Comparison of ENCODE assay signal across 23 mouse cellular contexts in the genomic region with DNA sequence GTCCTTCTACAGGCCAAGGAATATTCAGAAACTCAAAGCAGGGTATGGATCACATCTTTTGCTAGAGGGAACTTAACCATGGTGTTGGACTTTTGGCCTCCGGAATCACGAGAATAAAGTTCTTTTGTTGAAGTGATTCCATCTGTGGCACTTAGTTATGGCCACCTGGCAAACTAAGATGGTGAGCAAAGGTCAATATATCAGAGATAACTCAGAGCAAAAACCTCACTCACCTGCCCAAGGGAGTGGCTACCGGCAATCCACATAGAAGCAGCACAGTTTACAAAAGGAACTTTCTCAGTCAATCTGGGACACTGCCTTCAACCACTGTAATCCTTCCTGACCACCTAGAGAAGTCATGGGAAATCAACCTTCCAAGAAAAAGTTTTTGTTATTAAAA. TPM values are rescaled to one million over a fixed set of nuclear protein-coding genes. Genes with fewer than 3 reads are reported as not detected.
DNase-seq lines count a peak whose midpoint lies in the region; ATAC-seq and TF ChIP-seq lines count a peak whose summit lies in the region.
"Had no signal": no experiment of that assay in that cellular context is flagged by ENCODE, and none has a peak within 500 bp of the region (broad histone marks: within the 10 kb centered on the region; RNA-seq: fewer than 3 reads in every experiment).

No protein-coding gene starts in this region.

- H3K4me1 ChIP-seq in liver, adult 2 months (ENCODE audit: control insufficient read depth, insufficient read depth, low read length), result no peaks in the 10 kb centered on the region
- no peaks in the 10 kb centered on the region for H3K4me1 ChIP-seq in liver, embryonic 11.5 days (replicated peaks; ENCODE audit: control insufficient read depth, insufficient read depth, low read length)
- H3K4me1 ChIP-seq in intestine, postnatal 0 days (replicated peaks; ENCODE audit: control insufficient read depth, insufficient read depth, low read length), result no peaks in the 10 kb centered on the region
- no peaks in the 10 kb centered on the region for H3K4me1 ChIP-seq in hindbrain, embryonic 14.5 days (replicated peaks; ENCODE audit: control insufficient read depth, insufficient read depth, low read length)
- H3K4me1 ChIP-seq in midbrain, embryonic 13.5 days (replicated peaks), result no peaks in the 10 kb centered on the region
- H3K4me1 ChIP-seq: embryonic facial prominence, embryonic 10.5 days; embryonic facial prominence, embryonic 12.5 days; forebrain, embryonic 13.5 days; forebrain, embryonic 15.5 days had no signal

- no peaks in the 10 kb centered on the region for H3K79me2 ChIP-seq in liver, adult 2 months (ENCODE audit: control insufficient read depth, insufficient read depth, low read length)

- H3K9ac ChIP-seq in liver, adult 2 months (ENCODE audit: low read depth, low read length), result no peak overlapping the region
- H3K9ac ChIP-seq in liver, embryonic 11.5 days (ENCODE audit: low read depth, low read length), result no peak overlapping the region
- no peak overlapping the region for H3K9ac ChIP-seq in intestine, postnatal 0 days (ENCODE audit: low read depth, low read length)
- H3K9ac ChIP-seq in hindbrain, embryonic 14.5 days, result no peak overlapping the region
- H3K9ac ChIP-seq in midbrain, embryonic 13.5 days (replicated peaks), result no peak overlapping the region
- H3K9ac ChIP-seq: embryonic facial prominence, embryonic 12.5 days; forebrain, embryonic 13.5 days; forebrain, embryonic 15.5 days had no signal

- no peak overlapping the region for H3K4me2 ChIP-seq in liver, embryonic 11.5 days
- no peak overlapping the region for H3K4me2 ChIP-seq in intestine, postnatal 0 days (replicated peaks; ENCODE audit: low read depth)
- H3K4me2 ChIP-seq in hindbrain, embryonic 14.5 days (replicated peaks), result no peak overlapping the region
- H3K4me2 ChIP-seq in midbrain, embryonic 13.5 days (replicated peaks), result no peak overlapping the region
- H3K4me2 ChIP-seq: embryonic facial prominence, embryonic 12.5 days; forebrain, embryonic 13.5 days; forebrain, embryonic 15.5 days had no signal

- ATAC-seq in liver, embryonic 11.5 days (replicated peaks; ENCODE audit: low FRiP score), result no peak
- ATAC-seq in intestine, postnatal 0 days, result peak; percentile 94
- no peak for ATAC-seq in hindbrain, embryonic 14.5 days (ENCODE audit: low FRiP score)
- ATAC-seq in midbrain, embryonic 13.5 days, result no peak
- ATAC-seq: activated CD4-positive, CD25-positive, alpha-beta regulatory T cell, adult 4 months; CD4-positive, CD25-positive, alpha-beta regulatory T cell, adult 4 months; forebrain, embryonic 13.5 days; forebrain, embryonic 15.5 days; Patski had no signal

- no peaks in the 10 kb centered on the region for H3K9me3 ChIP-seq in liver, embryonic 11.5 days (ENCODE audit: control insufficient read depth, low read length)
- no peaks in the 10 kb centered on the region for H3K9me3 ChIP-seq in intestine, postnatal 0 days (ENCODE audit: control insufficient read depth)
- no peaks in the 10 kb centered on the region for H3K9me3 ChIP-seq in hindbrain, embryonic 14.5 days (ENCODE audit: control insufficient read depth, low read length)
- H3K9me3 ChIP-seq in midbrain, embryonic 13.5 days, result no peaks in the 10 kb centered on the region
- H3K9me3 ChIP-seq: embryonic facial prominence, embryonic 10.5 days; embryonic facial prominence, embryonic 12.5 days; forebrain, embryonic 13.5 days; forebrain, embryonic 15.5 days; G1E had no signal

- peaks cover 9% of the 10 kb centered on the region; the same call in 1 of the 2 replicates for H3K36me3 ChIP-seq in liver, adult 2 months (ENCODE audit: control insufficient read depth, insufficient read depth, low read length)
- H3K36me3 ChIP-seq in liver, embryonic 11.5 days (ENCODE audit: control insufficient read depth, insufficient read depth, low read length), result peaks cover 2% of the 10 kb centered on the region; the same call in 1 of the 2 replicates
- 0 out of 2 replicates have a peak, but pooled peaks cover 8% of the 10 kb centered on the region for H3K36me3 ChIP-seq in intestine, postnatal 0 days (ENCODE audit: control insufficient read depth, insufficient read depth)
- H3K36me3 ChIP-seq in hindbrain, embryonic 14.5 days (replicated peaks; ENCODE audit: control insufficient read depth, insufficient read depth), result peaks cover 18% of the 10 kb centered on the region; the same call in 1 of the 2 replicates
- H3K36me3 ChIP-seq in midbrain, embryonic 13.5 days, result peaks cover 4% of the 10 kb centered on the region; the same call in 1 of the 2 replicates
- H3K36me3 ChIP-seq: embryonic facial prominence, embryonic 12.5 days; forebrain, embryonic 15.5 days had no signal

- TF ChIP-seq POLR2A in liver, adult 2 months (IDR thresholded peaks at IDR 0.05; ENCODE audit: extremely low read depth, insufficient read depth, low read length), result no peak

- peak; percentile 25 for DNase-seq in liver, adult 2 months (ENCODE audit: extremely low read depth, low read depth, low spot score)
- no peak for DNase-seq in liver, embryonic 11.5 days (ENCODE audit: low spot score)
- no peak for DNase-seq in hindbrain, embryonic 14.5 days (ENCODE audit: low spot score)
- DNase-seq: adrenal gland, adult 8-10 months; adrenal gland, postnatal 14 days; adrenal gland, postnatal 36 days; B cell, adult 2 months; cerebellum, adult 11-12 months; cerebellum, adult 2 months; cerebellum, adult 9-10 months; cerebellum, postnatal 10 days; cerebellum, postnatal 25 days had no signal

- WGBS in liver, adult 2 months, result 67% methylated on average over 3 of the region's 3 CpGs
- WGBS in liver, embryonic 11.5 days, result 91% methylated on average over 3 of the region's 3 CpGs
- WGBS in intestine, postnatal 0 days, result 59% methylated on average over 3 of the region's 3 CpGs
- 96% methylated on average over 3 of the region's 3 CpGs for WGBS in hindbrain, embryonic 14.5 days
- 92% methylated on average over 3 of the region's 3 CpGs for WGBS in midbrain, embryonic 13.5 days

- no peaks in the 10 kb centered on the region for H3K27me3 ChIP-seq in liver, adult 2 months (ENCODE audit: control insufficient read depth, insufficient read depth, low read length)
- H3K27me3 ChIP-seq in liver, embryonic 11.5 days (replicated peaks; ENCODE audit: control insufficient read depth, insufficient read depth, low read length), result no peaks in the 10 kb centered on the region
- H3K27me3 ChIP-seq in intestine, postnatal 0 days (replicated peaks; ENCODE audit: control insufficient read depth, insufficient read depth, low read length), result no peaks in the 10 kb centered on the region
- H3K27me3 ChIP-seq in hindbrain, embryonic 14.5 days (ENCODE audit: control insufficient read depth, insufficient read depth, low read length), result no peaks in the 10 kb centered on the region
- 0 out of 2 replicates have a peak, but pooled peaks cover 4% of the 10 kb centered on the region for H3K27me3 ChIP-seq in midbrain, embryonic 13.5 days
- H3K27me3 ChIP-seq: CH12.LX; embryonic facial prominence, embryonic 12.5 days; forebrain, embryonic 13.5 days; forebrain, embryonic 15.5 days; Patski had no signal

- H3K4me3 ChIP-seq in liver, adult 2 months (ENCODE audit: insufficient read depth, low read depth, low read length), result no peak overlapping the region
- H3K4me3 ChIP-seq in liver, embryonic 11.5 days (ENCODE audit: low read depth, low read length), result no peak overlapping the region
- no peak overlapping the region for H3K4me3 ChIP-seq in intestine, postnatal 0 days (ENCODE audit: low read depth, low read length)
- no peak overlapping the region for H3K4me3 ChIP-seq in hindbrain, embryonic 14.5 days (replicated peaks; ENCODE audit: low read length)
- H3K4me3 ChIP-seq in midbrain, embryonic 13.5 days (replicated peaks), result no peak overlapping the region
- H3K4me3 ChIP-seq: embryonic facial prominence, embryonic 10.5 days; embryonic facial prominence, embryonic 12.5 days; forebrain, embryonic 13.5 days; forebrain, embryonic 15.5 days had no signal

- no peak overlapping the region for H3K27ac ChIP-seq in liver, adult 2 months (replicated peaks; ENCODE audit: insufficient read depth, low read depth, low read length)
- no peak overlapping the region for H3K27ac ChIP-seq in liver, embryonic 11.5 days (ENCODE audit: low read depth, low read length)
- H3K27ac ChIP-seq in intestine, postnatal 0 days (ENCODE audit: low read depth, low read length), result peak overlapping the region; percentile 57; the same call in 1 of the 2 replicates
- H3K27ac ChIP-seq in hindbrain, embryonic 14.5 days, result no peak overlapping the region
- H3K27ac ChIP-seq in midbrain, embryonic 13.5 days, result no peak overlapping the region
- H3K27ac ChIP-seq: embryonic facial prominence, embryonic 10.5 days; embryonic facial prominence, embryonic 12.5 days; forebrain, embryonic 13.5 days; forebrain, embryonic 15.5 days had no signal

- TF ChIP-seq CTCF in liver, adult 2 months (IDR thresholded peaks at IDR 0.05; ENCODE audit: low read depth, low read length), result no peak
- TF ChIP-seq CTCF in intestine, postnatal 0 days (IDR thresholded peaks at IDR 0.05; ENCODE audit: low read depth), result no peak

RNA-seq across cellular contexts. Expression of gene Hccs, which starts 11.6 kb away (rescaled TPM):
- total RNA-seq in liver, adult 2 months (2014; rRNA removed), result 9.3 and 9.6 TPM in 2 replicates
- 4.9 and 5.0 TPM in 2 replicates for polyA plus RNA-seq in liver, adult 2 months (2012; rRNA removed)
- 33.5 and 35.7 TPM in 2 replicates for polyA plus RNA-seq in liver, embryonic 11.5 days (2014; fragmentation: Nextera tagmentation; extraction: Ambion mirVana)
- 37.0 and 39.9 TPM in 2 replicates for polyA plus RNA-seq in intestine, postnatal 0 days (2015; fragmentation: Nextera tagmentation; extraction: Ambion mirVana)
- 40.6 and 44.8 TPM in 2 replicates for polyA plus RNA-seq in hindbrain, embryonic 14.5 days (2014; fragmentation: Nextera tagmentation; extraction: Ambion mirVana)
- 40.7 and 42.1 TPM in 2 replicates for polyA plus RNA-seq in midbrain, embryonic 13.5 days (2015; fragmentation: Nextera tagmentation; extraction: Ambion mirVana)
